19 mouse cellular contexts compared by ENCODE assay signal in the genomic region with DNA sequence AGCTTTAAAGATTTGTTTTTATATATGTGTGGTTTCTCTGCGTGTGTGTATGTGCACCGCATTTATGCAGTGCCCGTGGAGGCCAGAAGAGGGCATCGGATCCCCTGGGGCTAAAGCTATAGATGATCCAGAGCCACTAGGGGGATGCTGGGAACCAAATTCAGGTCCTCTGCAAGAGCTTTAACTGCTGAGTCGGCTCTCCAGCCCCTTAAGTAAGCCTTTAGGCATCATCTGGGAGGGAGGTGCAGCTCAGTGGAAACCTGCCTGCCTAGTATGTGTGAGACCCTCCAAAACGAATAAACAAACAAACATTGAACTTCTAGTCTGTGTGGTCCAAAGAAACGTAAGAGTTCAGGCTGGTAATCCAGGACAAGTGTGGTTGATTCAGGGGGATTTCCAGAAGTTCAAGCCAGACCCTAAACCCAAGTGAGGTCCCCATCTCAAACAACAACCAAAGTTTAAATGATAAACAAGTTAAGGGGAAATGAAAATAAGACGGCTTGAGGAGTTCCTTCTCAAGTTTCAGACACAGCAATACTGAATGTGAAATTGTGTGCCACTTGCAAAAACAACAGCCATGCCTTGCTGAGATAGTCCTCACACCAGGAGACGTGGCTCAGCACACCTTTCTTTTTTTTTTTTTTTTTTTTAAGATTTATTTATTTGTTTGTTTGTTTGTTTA. TPM values are rescaled to one million over a fixed set of nuclear protein-coding genes. Genes with fewer than 3 reads are reported as not detected.
DNase-seq lines count a peak whose midpoint lies in the region; TF ChIP-seq lines count a peak whose summit lies in the region.
"Had no signal": no experiment of that assay in that cellular context is flagged by ENCODE, and none has a peak within 500 bp of the region (broad histone marks: within the 10 kb centered on the region; RNA-seq: fewer than 3 reads in every experiment).

No protein-coding gene starts in this region.

- H3K27ac ChIP-seq in ES-E14 (ENCODE audit: insufficient read depth, low read depth, low read length, poor library complexity, severe bottlenecking) (no peak overlapping the region), macrophage (peak overlapping the region; percentile 72)
- H3K27ac ChIP-seq: forebrain, embryonic 13.5 days; heart, embryonic 13.5 days; limb, embryonic 10.5 days; liver, embryonic 12.5 days; midbrain, embryonic 15.5 days had no signal

- H3K4me3 ChIP-seq in ES-E14 (ENCODE audit: insufficient read depth in 1 of 2, low read depth in 1 of 2, low read length in 2 of 2, poor library complexity in 1 of 2, severe bottlenecking in 1 of 2): no peak overlapping the region
- H3K4me3 ChIP-seq in macrophage (ENCODE audit: inconsistent target): no peak overlapping the region
- H3K4me3 ChIP-seq: forebrain, embryonic 13.5 days; heart, embryonic 13.5 days; limb, embryonic 10.5 days; liver, embryonic 12.5 days; midbrain, embryonic 15.5 days had no signal

- intact Hi-C loops in heart, postnatal 25 days (cut with DNase I): no loop called here

- DNase-seq in heart, adult 11 months: peak; percentile 80
- DNase-seq in heart, postnatal 25 days (ENCODE audit: low spot score): no peak
- peak; percentile 53 to 56 for DNase-seq in B cell, adult 2 months
- DNase-seq in ES-E14 (ENCODE audit: low read depth, low spot score): no peak
- DNase-seq in lung, adult 18-20 months: no peak
- DNase-seq in layer of hippocampus, adult 8-10 months (ENCODE audit: low spot score in 2 of 2): no peak
- no peak for DNase-seq in frontal cortex, adult 2 months (ENCODE audit: extremely low spot score in 1 of 2, low spot score in 1 of 2)
- DNase-seq: adrenal gland, postnatal 36 days; cerebellum, postnatal 36 days; heart, postnatal 4 days; kidney, adult 11 months; kidney, postnatal 25 days; right cerebral cortex, adult 18-20 months had no signal

- H3K79me2 ChIP-seq in macrophage (ENCODE audit: inconsistent target): peaks cover 56% of the 10 kb centered on the region

- H3K9ac ChIP-seq in ES-E14 (ENCODE audit: insufficient read depth, low read depth, low read length, poor library complexity, severe bottlenecking): no peak overlapping the region
- H3K9ac ChIP-seq: forebrain, embryonic 13.5 days; heart, embryonic 13.5 days; liver, embryonic 12.5 days; midbrain, embryonic 15.5 days had no signal

- in situ Hi-C loops in ES-E14 (cut with MboI; ENCODE audit: low sequenced_read_pairs in 2 of 2, unreplicated experiment in 2 of 2): no loop called here

- 86% methylated on average over 8 of the region's 9 CpGs for WGBS in macrophage (ENCODE audit: missing documents)

- peaks cover 19% of the 10 kb centered on the region; the same call in 1 of the 2 replicates for H3K36me3 ChIP-seq in ES-E14 (ENCODE audit: control insufficient read depth, insufficient read depth, low read length, poor library complexity, severe bottlenecking)
- peaks cover 8% of the 10 kb centered on the region for H3K36me3 ChIP-seq in macrophage (ENCODE audit: inconsistent target)
- H3K36me3 ChIP-seq: midbrain, embryonic 15.5 days had no signal

- H3K4me1 ChIP-seq in ES-E14 (ENCODE audit: control insufficient read depth in 2 of 2, insufficient read depth in 2 of 2, low read length in 2 of 2, poor library complexity in 1 of 2): peaks cover 22 to 46% of the 10 kb centered on the region in 2 experiments

- H3K9me3 ChIP-seq in ES-E14 (ENCODE audit: control insufficient read depth, insufficient read depth, low read depth, low read length): no peaks in the 10 kb centered on the region
- H3K9me3 ChIP-seq: forebrain, embryonic 13.5 days; limb, embryonic 10.5 days; midbrain, embryonic 15.5 days had no signal

TF ChIP-seq in ES-E14, 5 proteins besides CTCF, POLR2A, EP300 and RAD21:
- TF ChIP-seq HCFC1 (IDR thresholded peaks at IDR 0.05; ENCODE audit: borderline replicate concordance, insufficient read depth, low read length) (no peak), CHD2 (IDR thresholded peaks at IDR 0.05; ENCODE audit: low read depth, low read length) (no peak), ZC3H11A (IDR thresholded peaks at IDR 0.05; ENCODE audit: borderline replicate concordance, low read depth, low read length) (peak; percentile 38; the same call in 1 of the 2 replicates), MAFK (IDR thresholded peaks at IDR 0.05; ENCODE audit: insufficient read depth, low read depth, low read length) (peak; percentile 85), ZNF384 (IDR thresholded peaks at IDR 0.05; ENCODE audit: low read depth, low read length) (no peak)

RNA-seq across cellular contexts. Expression of a gene that starts 57.5 kb away (rescaled TPM):
- total RNA-seq in heart, postnatal 25 days (2021): 10 to 100 TPM; 50.0 to 53.4 TPM
- total RNA-seq in ES-E14 (2012; rRNA removed): 15.1 and 16.5 TPM in 2 replicates
- total RNA-seq in macrophage (2018; cell fraction: chromatin; rRNA removed): 100 to 1,000 TPM; 230 to 652 (median 349) TPM
- 10 to 100 TPM; 45.7 to 98.1 (median 65.6) TPM for total RNA-seq in macrophage (2018; cell fraction: cytosol; rRNA removed)
- total RNA-seq in macrophage (2018; cell fraction: nucleus; rRNA removed): 100 to 1,000 TPM; 117 to 400 (median 216) TPM
- 77.2 to 118 TPM (median 110 TPM) in 3 replicates for polyA plus RNA-seq in macrophage (2018)
- 100 to 1,000 TPM; 119 to 152 (median 139) TPM for total RNA-seq in layer of hippocampus, adult 8-10 months (2022)
- 95.9 and 101 TPM in 2 replicates for polyA plus RNA-seq in frontal cortex, adult 2 months (2012; rRNA removed)

Comparison
In these comparisons a context has a peak if more than half of its experiments do, and no peak if none do; other contexts are left out.
1. DNase-seq: peak in heart, adult 11 months (single experiment) and B cell, adult 2 months (2 of 2); none in heart, postnatal 25 days (single experiment), ES-E14 (single experiment), lung, adult 18-20 months (0 of 2), layer of hippocampus, adult 8-10 months (0 of 2) and frontal cortex, adult 2 months (0 of 2).